Mouse (Mus musculus): ENCODE data around the gene Rapgef1.

Gene Rapgef1

GRCm38 (mm10) chr2:29645071-29645628, 25.6 kb downstream of the Rapgef1 start:
- DNase-seq (ENCODE audit: low spot score in 2 of 2), result no peak

GRCm38 (mm10) chr2:29646613-29647012, 27.1 kb downstream of the Rapgef1 start:
- DNase-seq (ENCODE audit: low spot score in 2 of 2), result no peak

- DNase-seq (ENCODE audit: low spot score in 2 of 2), result no peak
Observed at GRCm38 (mm10) chr2:29647162-29647561, 27.6 kb downstream of the Rapgef1 start.

GRCm38 (mm10) chr2:29647808-29648207, 28.3 kb downstream of the Rapgef1 start:
- peak; percentile 25 to 44 for DNase-seq (ENCODE audit: low spot score in 2 of 2)

- no peak for DNase-seq (ENCODE audit: low spot score in 2 of 2)
Observed at GRCm38 (mm10) chr2:29648956-29649794, 29.7 kb downstream of the Rapgef1 start.

- no peak for DNase-seq (ENCODE audit: low spot score in 2 of 2)
Observed at GRCm38 (mm10) chr2:29649795-29650457, 30.4 kb downstream of the Rapgef1 start.

- no peak for DNase-seq (ENCODE audit: low spot score in 2 of 2)
Observed at GRCm38 (mm10) chr2:29651876-29652275, 32.4 kb downstream of the Rapgef1 start.

GRCm38 (mm10) chr2:29655433-29655832, 35.9 kb downstream of the Rapgef1 start:
- DNase-seq (ENCODE audit: low spot score in 2 of 2), result no peak

- DNase-seq (ENCODE audit: low spot score in 2 of 2), result no peak
Observed at GRCm38 (mm10) chr2:29656095-29656494, 36.6 kb downstream of the Rapgef1 start.

GRCm38 (mm10) chr2:29657089-29657488, 37.6 kb downstream of the Rapgef1 start:
- DNase-seq (ENCODE audit: low spot score in 2 of 2), result no peak

GRCm38 (mm10) chr2:29661751-29662191, 42.3 kb downstream of the Rapgef1 start:
- DNase-seq (ENCODE audit: low spot score in 2 of 2), result no peak

- no peak for DNase-seq (ENCODE audit: low spot score in 2 of 2)
Observed at GRCm38 (mm10) chr2:29663260-29663877, 43.8 kb downstream of the Rapgef1 start.

- DNase-seq (ENCODE audit: low spot score in 2 of 2), result no peak
Observed at GRCm38 (mm10) chr2:29665421-29665820, 45.9 kb downstream of the Rapgef1 start.

- DNase-seq (ENCODE audit: low spot score in 2 of 2), result no peak
Observed at GRCm38 (mm10) chr2:29666589-29666988, 47.1 kb downstream of the Rapgef1 start.

GRCm38 (mm10) chr2:29667109-29667508, 47.6 kb downstream of the Rapgef1 start:
- no peak for DNase-seq (ENCODE audit: low spot score in 2 of 2)

GRCm38 (mm10) chr2:29668011-29668691, 48.6 kb downstream of the Rapgef1 start:
- DNase-seq (ENCODE audit: low spot score in 2 of 2), result no peak

GRCm38 (mm10) chr2:29668963-29669362, 49.4 kb downstream of the Rapgef1 start:
- no peak for DNase-seq (ENCODE audit: low spot score in 2 of 2)

- no peak for DNase-seq (ENCODE audit: low spot score in 2 of 2)
Observed at GRCm38 (mm10) chr2:29669711-29670110, 50.2 kb downstream of the Rapgef1 start.

- DNase-seq (ENCODE audit: low spot score in 2 of 2), result peak in 1 of 2 experiments; percentile 38
Observed at GRCm38 (mm10) chr2:29670231-29670991, 50.9 kb downstream of the Rapgef1 start.

- DNase-seq (ENCODE audit: low spot score in 2 of 2), result no peak
Observed at GRCm38 (mm10) chr2:29671374-29671773, 51.9 kb downstream of the Rapgef1 start.

GRCm38 (mm10) chr2:29671856-29672255, 52.3 kb downstream of the Rapgef1 start:
- DNase-seq (ENCODE audit: low spot score in 2 of 2), result no peak

Data from frontal cortex, postnatal 25 days (tissue).